Mouse (Mus musculus) small intestine, adult 2 months (tissue): ENCODE measurements around the gene Gas2l2. TPM values are rescaled to one million over a fixed set of nuclear protein-coding genes. Genes with fewer than 3 reads are reported as not detected.

Source experiments
- H3K27ac ChIP-seq: fragments of 200-500 bp; 2 replicates; pipeline ENCODE4 v1.5.1; 2012; ENCODE audit warnings: low read depth, low read length, control low read depth, inconsistent platforms; ENCODE audit not compliant: insufficient read depth
- H3K27me3 ChIP-seq: fragments of 200-500 bp; 2 replicates; pipeline ENCODE4 v1.6.1; 2012; ENCODE audit warnings: mild to moderate bottlenecking, moderate library complexity, low read length, inconsistent platforms; ENCODE audit not compliant: control insufficient read depth, insufficient read depth
- H3K36me3 ChIP-seq: fragments of 200-500 bp; 2 replicates; pipeline ENCODE4 v1.6.1; 2012; ENCODE audit warnings: mild to moderate bottlenecking, low read length, control low read depth, inconsistent platforms; ENCODE audit not compliant: control insufficient read depth, insufficient read depth
- H3K4me1 ChIP-seq: fragments of 200-500 bp; 2 replicates; pipeline ENCODE4 v1.6.1; 2012; ENCODE audit warnings: low read length, inconsistent platforms, mixed read lengths; ENCODE audit not compliant: control insufficient read depth, insufficient read depth, insufficient read length
- H3K4me3 ChIP-seq: fragments of 200-500 bp; 2 replicates; pipeline ENCODE4 v1.5.1; 2012; ENCODE audit warnings: low read depth, mild to moderate bottlenecking, control low read depth, inconsistent platforms, low read length, moderate library complexity
- CTCF ChIP-seq: fragments of 200-500 bp; IDR thresholded peaks from 2 replicates; pipeline ENCODE4 v1.5.1; 2012; ENCODE audit warnings: low read depth, mild to moderate bottlenecking, control low read depth, inconsistent platforms, low read length, moderate library complexity, mixed read lengths; ENCODE audit not compliant: insufficient replicate concordance, insufficient read length; ENCODE audit errors: extremely low read depth
- POLR2A ChIP-seq: fragments of 200-500 bp; IDR thresholded peaks from 2 replicates; pipeline ENCODE4 v1.6.1; 2012; ENCODE audit warnings: low read depth, mild to moderate bottlenecking, control low read depth, inconsistent platforms, low read length, moderate library complexity
- WGBS: fragments of 180-500 bp; shearing (Covaris S2); methylation state at CpG from one replicate; pipeline ENCODE4 v1.1.7; 2018; 5-methylcytosine and 5-hydroxymethylcytosine counted together
- polyA plus RNA-seq: library from polyadenylated mRNA; depleted of rRNA; stranded (reverse); fragments of >200 nt; gene quantifications from 2 replicates; pipeline ENCODE4 v1.2.3, GENCODE M21; 2012

Gas2l2 gene
- polyA plus RNA-seq, 1 experiment, result 0.06 TPM

DNA sequence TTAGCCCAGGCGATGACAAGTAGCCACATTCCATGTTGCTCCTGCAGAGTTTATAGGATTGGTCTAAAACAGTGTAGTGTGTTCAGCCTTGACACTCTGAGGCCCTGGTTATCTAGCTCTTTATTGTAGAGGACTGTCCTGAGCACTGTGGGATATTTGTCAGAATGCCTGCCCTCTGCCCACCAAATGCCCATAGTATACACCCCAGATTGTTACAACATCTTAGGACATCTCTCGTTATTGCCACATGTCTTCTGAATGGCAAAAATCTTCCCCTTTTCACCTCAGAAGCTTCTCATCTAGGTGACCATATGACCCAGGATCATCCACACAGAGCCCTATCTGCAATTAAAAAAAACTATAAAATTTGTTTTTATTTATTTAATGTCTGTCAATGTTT, 3.3 kb upstream of the Gas2l2 start:
- 67% methylated on average over 2 of the region's 2 CpGs for WGBS

DNA sequence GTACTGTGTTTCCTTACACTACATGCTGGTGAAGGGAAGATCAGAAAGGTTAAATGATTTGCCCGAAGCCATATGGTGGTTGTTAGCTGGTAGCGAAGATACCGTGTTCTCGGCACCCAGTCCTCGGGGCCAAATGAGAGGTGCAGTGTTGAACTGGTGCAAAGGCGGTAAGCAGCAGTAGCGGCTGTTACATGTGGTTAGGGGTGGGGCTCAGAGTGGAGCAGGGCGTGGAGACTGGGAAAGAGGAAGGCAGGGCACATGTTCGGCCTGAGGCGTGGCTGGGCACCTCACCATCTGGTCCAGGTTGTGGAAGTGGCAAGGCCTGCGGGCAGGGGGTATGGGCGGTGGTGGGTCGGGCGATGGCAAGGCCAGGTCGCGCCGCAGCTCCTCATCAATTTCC, 2.3 kb downstream of the Gas2l2 start:
- peaks cover 3% of the 10 kb centered on the region; the same call in 1 of the 2 replicates for H3K4me1 ChIP-seq
- WGBS, result 13% methylated on average over 17 of the region's 17 CpGs
- peaks cover 17% of the 10 kb centered on the region for H3K27me3 ChIP-seq
- peak overlapping the region; percentile 3; the same call in 1 of the 2 replicates for H3K4me3 ChIP-seq
- no peak overlapping the region for H3K27ac ChIP-seq
- H3K36me3 ChIP-seq, result no peaks in the 10 kb centered on the region
- TF ChIP-seq POLR2A, result no peak
- no peak for TF ChIP-seq CTCF

More for the DNA sequence above, 3.3 kb upstream of the Gas2l2 start:
- peaks cover 14% of the 10 kb centered on the region for H3K27me3 ChIP-seq
- TF ChIP-seq POLR2A (no peak), CTCF (no peak)
- no peaks in the 10 kb centered on the region for H3K36me3 ChIP-seq
- no peaks in the 10 kb centered on the region for H3K4me1 ChIP-seq
- no peak overlapping the region for H3K27ac ChIP-seq
- H3K4me3 ChIP-seq, result no peak overlapping the region

DNA sequence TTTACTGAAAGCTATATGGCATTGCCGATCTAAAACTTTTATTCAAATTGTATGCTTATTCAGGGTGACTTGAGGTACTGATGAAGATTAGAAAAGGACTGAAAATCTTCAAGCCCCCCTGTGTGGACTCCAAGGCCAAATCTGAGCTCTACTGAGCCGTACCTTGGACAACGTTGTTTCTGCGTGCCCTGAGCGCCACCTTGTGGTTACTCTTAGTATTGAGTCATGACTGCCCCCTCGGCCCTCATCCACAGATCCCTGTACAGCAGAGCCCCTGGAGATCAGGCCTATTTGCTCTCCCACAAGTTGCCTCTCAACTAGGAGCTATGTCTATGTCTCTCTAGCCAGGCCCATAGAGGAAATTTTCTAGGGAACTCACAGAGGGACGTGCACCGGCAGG, 4.6 kb downstream of the Gas2l2 start:
- TF ChIP-seq POLR2A (no peak), CTCF (peak; percentile 80; the same call in 1 of the 2 replicates)
- Histone ChIP-seq H3K27me3 (peaks cover 10% of the 10 kb centered on the region; the same call in 1 of the 2 replicates), H3K36me3 (no peaks in the 10 kb centered on the region), H3K4me3 (no peak overlapping the region), H3K4me1 (peaks cover 3% of the 10 kb centered on the region; the same call in 1 of the 2 replicates), H3K27ac (no peak overlapping the region)
- 10% methylated on average over 8 of the region's 8 CpGs for WGBS

DNA sequence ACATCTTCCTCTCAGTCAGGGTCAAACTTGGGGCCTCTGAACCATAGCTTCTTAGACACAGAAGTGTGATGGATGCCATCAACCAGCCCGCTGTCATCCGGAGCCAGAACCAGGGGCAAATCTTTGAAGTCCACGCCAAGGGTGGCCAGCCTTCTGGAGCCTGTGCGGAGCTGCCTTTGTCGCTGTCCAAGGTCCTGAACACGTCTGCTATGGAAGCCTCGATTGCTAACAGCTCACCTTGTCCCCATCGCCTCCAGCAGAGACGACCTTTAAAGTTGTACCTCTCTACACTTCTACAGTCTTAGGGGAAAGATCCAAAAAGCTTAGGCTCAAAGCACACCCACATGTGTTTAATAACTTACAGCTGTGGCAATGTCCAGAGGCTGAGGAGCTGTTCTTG, 8.0 kb downstream of the Gas2l2 start:
- peaks cover 3% of the 10 kb centered on the region; the same call in 1 of the 2 replicates for H3K4me1 ChIP-seq
- WGBS, result 3% methylated on average over 9 of the region's 9 CpGs
- H3K27ac ChIP-seq, result no peak overlapping the region
- no peak for TF ChIP-seq CTCF
- TF ChIP-seq POLR2A, result no peak
- H3K4me3 ChIP-seq, result no peak overlapping the region
- H3K27me3 ChIP-seq, result peaks cover 3% of the 10 kb centered on the region; the same call in 1 of the 2 replicates
- no peaks in the 10 kb centered on the region for H3K36me3 ChIP-seq

DNA sequence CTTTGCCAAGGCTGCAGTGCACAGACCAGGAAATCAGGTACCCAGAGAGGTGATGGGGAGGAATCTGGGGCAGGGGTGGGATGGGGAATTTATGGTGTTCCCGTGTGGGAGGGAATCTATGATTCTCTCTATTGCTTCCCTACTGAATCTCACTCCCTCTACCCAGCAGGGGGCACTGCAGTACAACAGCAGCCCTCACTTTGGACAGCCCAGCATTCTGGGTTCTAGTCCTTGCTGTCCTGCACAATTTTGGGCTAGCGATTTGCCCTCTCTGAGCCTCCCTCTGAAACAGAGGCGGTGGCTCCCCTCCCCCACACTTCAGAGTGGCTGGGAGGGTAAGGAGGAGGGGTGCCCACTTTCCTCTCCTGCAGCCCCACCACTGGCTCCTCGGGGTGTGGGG, 8.9 kb downstream of the Gas2l2 start:
- Histone ChIP-seq H3K4me1 (peaks cover 3% of the 10 kb centered on the region; the same call in 1 of the 2 replicates), H3K4me3 (no peak overlapping the region), H3K36me3 (no peaks in the 10 kb centered on the region), H3K27ac (no peak overlapping the region), H3K27me3 (peaks cover 3% of the 10 kb centered on the region; the same call in 1 of the 2 replicates)
- WGBS, result 54% methylated on average over 4 of the region's 4 CpGs
- TF ChIP-seq CTCF (peak; percentile 36; the same call in 1 of the 2 replicates), POLR2A (no peak)

DNA sequence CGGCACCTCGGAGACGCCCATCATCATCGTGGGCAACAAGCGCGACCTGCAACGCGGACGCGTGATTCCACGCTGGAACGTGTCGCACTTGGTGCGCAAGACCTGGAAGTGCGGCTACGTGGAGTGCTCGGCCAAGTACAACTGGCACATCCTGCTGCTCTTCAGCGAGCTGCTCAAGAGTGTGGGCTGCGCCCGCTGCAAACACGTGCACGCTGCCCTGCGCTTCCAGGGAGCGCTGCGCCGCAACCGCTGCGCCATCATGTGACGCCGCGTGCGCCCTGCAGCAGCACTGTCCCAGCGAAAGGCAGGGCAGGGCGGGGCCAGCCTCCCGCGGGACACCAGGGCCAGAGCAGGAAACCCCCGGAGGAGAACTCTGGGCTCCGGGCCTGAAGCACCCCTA, 10.7 kb downstream of the Gas2l2 start:
- no peaks in the 10 kb centered on the region for H3K36me3 ChIP-seq
- 11% methylated on average over 38 of the region's 38 CpGs for WGBS

DNA sequence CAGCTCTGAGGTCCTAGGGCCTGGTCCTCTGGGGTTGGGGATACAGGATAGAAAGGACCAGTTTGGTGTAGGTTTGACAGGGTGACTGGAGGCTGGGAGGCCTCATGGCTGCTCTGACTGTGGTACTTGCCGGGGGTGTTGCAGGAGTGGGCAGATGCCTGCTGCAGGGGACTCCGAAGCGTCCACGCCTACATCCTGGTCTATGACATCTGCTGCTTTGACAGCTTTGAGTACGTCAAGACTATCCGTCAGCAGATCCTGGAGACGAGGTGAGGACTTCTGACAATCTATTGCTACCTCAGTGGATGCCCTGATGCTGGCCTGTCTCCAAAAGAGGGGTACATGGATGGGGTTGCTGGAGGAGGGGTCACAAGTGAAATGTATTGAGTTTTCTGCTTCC, 11.5 kb downstream of the Gas2l2 start:
- no peak for TF ChIP-seq POLR2A
- TF ChIP-seq CTCF, result no peak
- Histone ChIP-seq H3K4me3 (no peak overlapping the region), H3K36me3 (no peaks in the 10 kb centered on the region), H3K27me3 (peaks cover 3% of the 10 kb centered on the region; the same call in 1 of the 2 replicates), H3K27ac (no peak overlapping the region), H3K4me1 (peaks cover 3% of the 10 kb centered on the region; the same call in 1 of the 2 replicates)
- 81% methylated on average over 7 of the region's 7 CpGs for WGBS

More for the DNA sequence above, 10.7 kb downstream of the Gas2l2 start:
- Histone ChIP-seq H3K27me3 (peaks cover 3% of the 10 kb centered on the region; the same call in 1 of the 2 replicates), H3K4me1 (peaks cover 3% of the 10 kb centered on the region; the same call in 1 of the 2 replicates), H3K27ac (no peak overlapping the region), H3K4me3 (no peak overlapping the region)
- no peak for TF ChIP-seq POLR2A
- TF ChIP-seq CTCF, result no peak
